Mouse (Mus musculus) liver, embryonic 11.5 days (tissue): ENCODE data around the gene Foxa2. TPM values are rescaled to one million over a fixed set of nuclear protein-coding genes. Genes with fewer than 3 reads are reported as not detected.

Source experiments
- ATAC-seq: fragments of 200-750 bp; cut with Nextera tagmentation; replicated peaks from 2 replicates; pipeline ENCODE4 v1.8.0; 2017; ENCODE audit warnings: moderate number of reproducible peaks, mild to moderate bottlenecking, moderate TSS enrichment, moderate library complexity; ENCODE audit not compliant: low FRiP score
- DNase-seq: peaks from one replicate; pipeline ENCODE4 v3.0.0-alpha.2; 2017; ENCODE audit warnings: low spot score
- H3K27ac ChIP-seq: fragments of 300-500 bp; sonication (generic); 2 replicates; pipeline ENCODE4 v1.5.1; 2014; ENCODE audit warnings: mild to moderate bottlenecking, low read depth, low read length, control low read depth
- H3K27me3 ChIP-seq: fragments of 300-500 bp; sonication (generic); replicated peaks from 2 replicates; pipeline ENCODE4 v1.6.1; 2014; ENCODE audit warnings: low read length, mixed read lengths; ENCODE audit not compliant: control insufficient read depth, insufficient read depth
- H3K36me3 ChIP-seq: fragments of 300-500 bp; sonication (generic); 2 replicates; pipeline ENCODE4 v1.6.1; 2014; ENCODE audit warnings: mild to moderate bottlenecking, low read length, moderate library complexity, mixed read lengths; ENCODE audit not compliant: control insufficient read depth, insufficient read depth
- H3K4me1 ChIP-seq: fragments of 300-500 bp; sonication (generic); replicated peaks from 2 replicates; pipeline ENCODE4 v1.6.1; 2014; ENCODE audit warnings: low read length, mixed read lengths; ENCODE audit not compliant: control insufficient read depth, insufficient read depth
- H3K4me2 ChIP-seq: fragments of 300-500 bp; sonication (generic); 2 replicates; pipeline ENCODE4 v1.6.1; 2014; ENCODE audit warnings: mild to moderate bottlenecking, control low read depth, moderate library complexity
- H3K4me3 ChIP-seq: fragments of 300-500 bp; sonication (generic); 2 replicates; pipeline ENCODE4 v1.5.1; 2014; ENCODE audit warnings: low read depth, low read length, control low read depth
- H3K9ac ChIP-seq: fragments of 300-500 bp; sonication (generic); 2 replicates; pipeline ENCODE4 v1.6.1; 2014; ENCODE audit warnings: low read depth, low read length, control low read depth
- H3K9me3 ChIP-seq: fragments of 300-500 bp; sonication (generic); 2 replicates; pipeline ENCODE4 v1.6.1; 2016; ENCODE audit warnings: low read length, inconsistent platforms, mixed read lengths; ENCODE audit not compliant: control insufficient read depth
- WGBS: fragments of 180-500 bp; shearing (Covaris S2); extraction: QIAGEN DNeasy Blood & Tissue Kit; methylation state at CpG from one replicate; pipeline ENCODE4 v1.1.7; 2014; 5-methylcytosine and 5-hydroxymethylcytosine counted together
- polyA plus RNA-seq: library from polyadenylated mRNA; unstranded; fragments of >200 nt; fragmentation: Nextera tagmentation; extraction: Ambion mirVana; gene quantifications from 2 replicates; pipeline ENCODE4 v1.2.1, GENCODE M21; 2014

The Foxa2 gene
- polyA plus RNA-seq, 1 experiment from 2014 or later = 8.8 TPM

DNA sequence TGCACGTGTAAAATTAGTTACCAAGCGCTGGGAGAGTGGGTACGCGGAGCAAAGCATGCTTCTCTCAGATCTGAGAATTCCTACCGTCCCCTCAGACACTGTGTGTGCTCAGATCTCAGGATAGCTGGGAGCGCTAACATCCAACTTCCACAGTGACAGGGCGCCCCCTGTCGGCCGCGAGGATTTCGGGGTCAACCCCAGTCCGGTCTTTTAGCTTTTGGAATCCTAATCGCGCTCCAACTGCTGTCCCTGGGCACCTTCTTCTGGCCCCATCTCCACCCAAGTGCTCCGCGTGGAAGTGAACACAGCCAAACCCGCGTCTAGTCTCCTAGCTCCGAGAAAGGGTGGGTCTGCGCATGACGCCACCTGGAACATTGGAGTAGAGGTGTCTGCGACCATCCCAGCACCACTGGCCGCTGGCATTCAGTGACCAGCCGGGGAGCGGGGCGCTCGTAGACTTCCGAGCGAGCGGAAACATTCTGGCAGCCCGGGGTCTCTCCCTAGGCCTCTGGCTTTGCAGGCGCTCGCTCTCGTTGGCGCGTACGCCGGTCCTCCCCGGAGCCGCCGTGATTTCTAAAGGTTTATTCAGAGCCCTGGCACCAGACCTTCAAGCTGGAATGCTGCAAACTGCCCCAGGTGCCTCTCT lies 1.8 kb upstream of the Foxa2 start:
- Histone ChIP-seq H3K27me3 (peaks cover 88% of the 10 kb centered on the region), H3K9ac (no peak overlapping the region), H3K4me2 (peak overlapping the region; percentile 49), H3K4me1 (no peaks in the 10 kb centered on the region), H3K36me3 (no peaks in the 10 kb centered on the region), H3K4me3 (peak overlapping the region; percentile 31), H3K9me3 (no peaks in the 10 kb centered on the region), H3K27ac (no peak overlapping the region)
- peak; percentile 55 for ATAC-seq
- 1% methylated on average over 41 of the region's 41 CpGs for WGBS
- peak; percentile 80 for DNase-seq

DNA sequence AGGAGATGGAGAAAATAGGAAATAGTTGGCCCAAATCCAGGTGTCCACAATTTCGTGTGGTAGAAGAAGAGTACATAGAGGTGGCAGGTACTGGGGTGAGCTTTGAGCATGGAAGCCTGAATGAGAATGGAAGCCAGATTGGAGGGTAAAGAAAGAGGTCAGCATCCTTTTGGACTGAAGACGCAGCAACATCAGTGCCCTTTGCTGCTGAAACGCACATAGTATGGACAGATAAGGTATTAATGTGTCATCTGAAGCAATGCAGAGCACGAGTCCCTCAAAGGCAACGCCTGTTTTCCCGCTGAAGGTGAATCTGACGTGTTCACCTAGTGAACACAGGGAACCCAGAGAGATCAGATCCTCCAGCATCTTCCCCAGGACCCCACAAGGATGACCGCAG lies 842 bp upstream of the Foxa2 start:
- Histone ChIP-seq H3K4me2 (no peak overlapping the region), H3K27me3 (peaks cover 88% of the 10 kb centered on the region), H3K36me3 (no peaks in the 10 kb centered on the region), H3K27ac (no peak overlapping the region), H3K4me1 (no peaks in the 10 kb centered on the region), H3K4me3 (no peak overlapping the region), H3K9ac (no peak overlapping the region), H3K9me3 (no peaks in the 10 kb centered on the region)
- WGBS = 10% methylated on average over 8 of the region's 8 CpGs
- DNase-seq = no peak
- no peak for ATAC-seq

DNA sequence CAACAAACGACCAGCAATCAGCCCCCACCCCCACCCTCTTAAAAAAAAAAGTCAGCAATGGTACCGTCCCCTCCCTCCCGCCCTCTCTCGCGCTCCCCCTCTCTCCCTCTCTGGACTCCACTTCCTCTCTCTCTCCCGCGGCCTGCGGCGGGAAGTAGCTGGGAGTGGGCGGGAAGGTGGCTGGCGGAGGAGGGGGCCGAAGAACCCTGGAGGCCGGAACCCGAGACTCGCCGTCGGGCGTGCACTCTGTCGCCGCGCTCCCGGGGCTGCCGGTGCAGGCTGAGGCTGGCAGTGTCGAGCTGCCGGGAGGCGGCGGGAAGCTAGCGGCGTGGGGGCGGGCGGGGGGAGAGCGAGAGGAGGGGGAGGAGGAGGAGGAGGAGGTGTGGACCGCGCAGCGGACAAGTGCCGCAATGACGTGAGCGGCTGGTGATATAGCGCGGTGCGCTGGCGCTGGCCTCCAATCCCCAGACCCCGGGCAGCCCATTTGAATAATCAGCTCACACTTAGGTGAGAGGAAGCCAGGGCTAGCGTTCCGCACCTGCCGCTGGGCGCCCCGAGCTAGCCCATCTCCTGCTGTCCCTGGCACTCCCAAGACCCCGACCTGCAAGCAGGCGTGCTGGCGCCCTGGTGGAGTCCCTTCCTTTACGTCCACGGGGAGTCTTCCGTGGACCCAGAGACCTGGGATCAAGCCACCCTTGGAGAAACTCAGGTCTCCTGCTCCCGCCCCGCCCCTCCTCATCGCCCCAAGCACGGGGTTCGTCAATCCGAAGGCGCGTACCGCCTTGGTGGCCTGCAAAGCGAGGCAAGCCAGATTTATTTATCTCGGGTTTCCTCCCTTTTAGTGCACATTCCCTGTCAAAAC lies 601 bp downstream of the Foxa2 start:
- no peaks in the 10 kb centered on the region for H3K4me1 ChIP-seq
- H3K36me3 ChIP-seq = no peaks in the 10 kb centered on the region
- H3K9me3 ChIP-seq = no peaks in the 10 kb centered on the region
- H3K27ac ChIP-seq = peak overlapping the region; percentile 76
- peak; percentile 61 for DNase-seq
- H3K9ac ChIP-seq = peak overlapping the region; percentile 52
- peak overlapping the region; percentile 49 for H3K4me3 ChIP-seq
- peak overlapping the region; percentile 62 for H3K4me2 ChIP-seq
- ATAC-seq = peak; percentile 62
- 1% methylated on average over 48 of the region's 65 CpGs for WGBS
- H3K27me3 ChIP-seq = peaks cover 90% of the 10 kb centered on the region

DNA sequence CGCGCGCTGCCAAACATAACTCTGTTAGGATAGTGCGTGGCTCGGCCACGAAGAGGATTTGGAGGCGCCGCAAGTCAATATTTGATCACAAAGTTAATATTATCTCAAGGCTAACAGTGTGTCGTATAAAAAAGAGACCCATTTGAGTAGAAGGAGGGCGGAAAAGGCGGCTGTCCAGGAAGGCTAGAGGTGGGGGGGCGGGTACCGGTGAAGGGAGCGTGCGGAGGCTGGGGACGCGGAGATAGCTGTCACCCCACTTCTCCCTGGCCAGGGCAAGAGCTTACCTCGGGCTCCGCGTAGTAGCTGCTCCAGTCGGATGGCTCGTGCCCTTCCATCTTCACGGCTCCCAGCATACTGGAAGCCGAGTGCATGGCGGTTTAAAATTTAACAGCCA lies 1.2 kb downstream of the Foxa2 start:
- peak overlapping the region; percentile 49 for H3K4me3 ChIP-seq
- H3K4me2 ChIP-seq = peak overlapping the region; percentile 62
- H3K36me3 ChIP-seq = no peaks in the 10 kb centered on the region
- WGBS = under 1% methylated on average over 25 of the region's 25 CpGs
- H3K9ac ChIP-seq = 0 out of 2 replicates have a peak overlapping the region, but pooled peaks have one; percentile 5
- ATAC-seq (peak; percentile 15), DNase-seq (peak; percentile 48)
- H3K9me3 ChIP-seq = no peaks in the 10 kb centered on the region
- H3K27me3 ChIP-seq = peaks cover 95% of the 10 kb centered on the region
- no peaks in the 10 kb centered on the region for H3K4me1 ChIP-seq
- H3K27ac ChIP-seq = peak overlapping the region; percentile 21

DNA sequence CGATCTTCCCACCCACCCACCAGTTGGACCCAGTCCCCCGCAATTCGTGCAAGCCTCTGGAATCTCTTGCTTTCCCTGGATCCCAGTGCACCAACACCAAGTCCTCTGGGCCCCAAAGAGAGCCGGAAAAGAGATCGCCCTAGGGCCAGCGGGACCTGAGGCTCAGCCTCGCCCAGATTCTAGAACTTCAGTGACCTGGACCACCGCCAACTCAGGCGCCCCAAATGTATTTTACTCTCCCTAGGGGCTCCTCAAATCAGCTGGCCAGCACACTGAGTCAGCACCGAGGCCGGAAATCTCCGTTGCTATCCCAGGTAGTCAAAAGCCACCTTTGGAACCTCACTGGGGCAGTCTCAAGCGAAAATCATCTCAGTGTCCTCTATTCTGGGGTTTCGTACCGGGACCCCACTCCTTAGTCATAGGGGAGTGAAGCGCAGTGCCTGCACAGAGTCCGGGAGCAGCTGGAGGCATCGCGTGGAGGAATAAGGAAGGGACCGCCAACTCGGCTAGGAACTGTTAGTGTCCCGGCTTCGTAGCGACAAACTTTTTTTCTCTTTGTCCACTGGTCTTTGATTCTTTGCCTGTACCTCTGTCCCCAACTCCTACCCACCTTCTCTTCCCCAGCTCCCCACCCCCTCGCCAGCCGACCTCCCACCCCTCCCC lies 1.8 kb downstream of the Foxa2 start:
- no peaks in the 10 kb centered on the region for H3K4me1 ChIP-seq
- DNase-seq (no peak), ATAC-seq (no peak)
- peak overlapping the region; percentile 62 for H3K4me2 ChIP-seq
- peak overlapping the region; percentile 56 for H3K9ac ChIP-seq
- peaks cover 97% of the 10 kb centered on the region for H3K27me3 ChIP-seq
- no peaks in the 10 kb centered on the region for H3K9me3 ChIP-seq
- peak overlapping the region; percentile 49 for H3K4me3 ChIP-seq
- no peaks in the 10 kb centered on the region for H3K36me3 ChIP-seq
- peak overlapping the region; percentile 21 for H3K27ac ChIP-seq
- WGBS = 2% methylated on average over 26 of the region's 26 CpGs

DNA sequence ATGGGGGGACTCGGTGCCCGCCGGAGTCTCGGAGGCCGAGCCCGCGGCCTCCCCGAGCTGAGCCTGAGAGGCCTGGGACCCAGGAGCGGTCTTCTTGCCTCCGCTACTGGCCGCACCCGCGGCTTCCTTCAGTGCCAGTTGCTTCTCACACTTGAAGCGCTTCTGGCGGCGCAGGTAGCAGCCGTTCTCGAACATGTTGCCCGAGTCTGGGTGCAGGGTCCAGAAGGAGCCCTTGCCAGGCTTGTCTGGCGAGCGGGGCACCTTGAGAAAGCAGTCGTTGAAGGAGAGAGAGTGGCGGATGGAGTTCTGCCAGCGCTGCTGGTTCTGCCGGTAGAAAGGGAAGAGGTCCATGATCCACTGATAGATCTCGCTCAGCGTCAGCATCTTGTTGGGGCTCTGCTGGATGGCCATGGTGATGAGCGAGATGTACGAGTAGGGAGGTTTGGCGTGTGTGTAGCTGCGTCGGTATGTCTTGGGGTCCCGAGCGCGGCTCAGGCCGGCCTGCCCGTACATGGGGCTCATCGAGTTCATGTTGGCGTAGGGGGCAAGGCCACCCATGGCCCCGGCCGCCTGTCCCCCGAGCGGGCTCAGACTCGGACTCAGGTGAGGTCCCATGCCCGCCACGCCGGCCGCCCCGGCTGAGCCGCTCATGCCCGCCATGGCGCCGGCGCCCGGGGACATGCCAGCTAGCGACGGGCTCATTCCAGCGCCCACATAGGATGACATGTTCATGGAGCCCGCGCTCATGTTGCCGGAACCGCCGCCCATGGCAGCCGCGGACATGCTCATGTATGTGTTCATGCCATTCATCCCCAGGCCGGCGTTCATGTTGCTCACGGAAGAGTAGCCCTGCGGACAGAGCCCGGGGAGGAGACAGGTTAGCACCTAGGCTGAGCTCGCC lies 2.5 kb downstream of the Foxa2 start:
- Histone ChIP-seq H3K36me3 (no peaks in the 10 kb centered on the region), H3K9me3 (no peaks in the 10 kb centered on the region), H3K4me1 (no peaks in the 10 kb centered on the region), H3K4me3 (peak overlapping the region; percentile 49), H3K27me3 (peaks cover 99% of the 10 kb centered on the region), H3K27ac (peak overlapping the region; percentile 21; the same call in 1 of the 2 replicates), H3K9ac (peak overlapping the region; percentile 56), H3K4me2 (peak overlapping the region; percentile 62)
- 2% methylated on average over 71 of the region's 71 CpGs for WGBS
- ATAC-seq (no peak), DNase-seq (no peak)

DNA sequence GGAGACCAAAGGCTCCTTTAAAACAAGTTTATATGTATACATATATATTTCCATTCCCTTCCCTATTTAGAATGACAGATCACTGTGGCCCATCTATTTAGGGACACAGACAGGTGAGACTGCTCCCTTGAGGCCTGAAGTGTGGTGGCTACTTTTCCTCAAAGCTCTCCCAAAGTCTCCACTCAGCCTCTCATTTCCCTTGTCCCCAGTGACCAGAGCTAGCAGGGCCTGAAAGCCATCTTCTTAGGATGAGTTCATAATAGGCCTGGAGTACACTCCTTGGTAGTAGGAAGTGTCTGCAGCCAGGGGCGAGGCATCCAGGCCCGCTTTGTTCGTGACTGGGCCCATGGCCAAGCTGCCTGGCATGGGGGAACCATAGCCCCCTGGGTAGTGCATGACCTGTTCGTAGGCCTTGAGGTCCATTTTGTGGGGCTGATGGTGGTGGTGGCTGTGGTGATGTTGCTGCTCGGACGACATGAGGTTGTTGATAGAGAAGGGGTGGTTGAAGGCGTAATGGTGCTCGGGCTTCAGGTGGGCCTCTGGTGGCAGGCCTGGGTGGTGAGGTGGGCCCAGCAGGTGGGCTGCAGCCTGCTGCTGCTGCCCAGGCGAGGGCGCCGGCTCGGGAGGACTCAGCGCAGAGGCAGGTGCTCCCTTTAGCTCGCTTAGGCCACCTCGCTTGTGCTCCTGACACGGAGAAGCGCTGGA lies 3.3 kb downstream of the Foxa2 start:
- DNase-seq = no peak
- Histone ChIP-seq H3K9me3 (no peaks in the 10 kb centered on the region), H3K27me3 (peaks cover 99% of the 10 kb centered on the region), H3K27ac (no peak overlapping the region), H3K4me2 (peak overlapping the region; percentile 62), H3K9ac (no peak overlapping the region; the same call in 1 of the 2 replicates), H3K36me3 (no peaks in the 10 kb centered on the region), H3K4me1 (no peaks in the 10 kb centered on the region), H3K4me3 (peak overlapping the region; percentile 49)
- 11% methylated on average over 17 of the region's 17 CpGs for WGBS
- no peak for ATAC-seq
